Mouse (Mus musculus): ENCODE data around the gene Clstn1.

DNA sequence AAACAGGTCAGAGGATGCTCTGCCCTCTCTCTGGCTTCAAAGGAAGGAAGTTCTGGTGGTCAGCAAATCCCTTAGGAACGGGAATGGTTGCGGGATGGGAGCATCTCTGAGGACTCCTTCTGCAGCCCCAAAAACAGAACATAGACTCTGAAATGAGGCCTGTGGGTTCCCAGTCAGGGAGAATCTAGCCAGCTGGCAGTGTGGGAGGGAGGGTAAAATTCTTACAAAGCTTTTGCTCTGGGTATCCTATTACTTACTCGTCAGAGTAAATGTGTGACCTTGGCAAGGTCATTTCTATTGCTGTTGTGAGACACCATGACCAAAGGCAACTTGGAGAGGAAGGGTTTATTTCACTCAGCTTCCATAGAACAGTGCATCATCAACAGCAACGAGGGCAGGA, 24.9 kb upstream of the Clstn1 start:
- TF ChIP-seq CTCF (IDR thresholded peaks at IDR 0.05; ENCODE audit: extremely low read depth, insufficient read depth, low read length) (no peak), POLR2A (IDR thresholded peaks at IDR 0.05; ENCODE audit: extremely low read depth, insufficient read depth, low read length) (no peak)
